Comparison of ENCODE assay signal across 8 mouse cellular contexts in the genomic region with DNA sequence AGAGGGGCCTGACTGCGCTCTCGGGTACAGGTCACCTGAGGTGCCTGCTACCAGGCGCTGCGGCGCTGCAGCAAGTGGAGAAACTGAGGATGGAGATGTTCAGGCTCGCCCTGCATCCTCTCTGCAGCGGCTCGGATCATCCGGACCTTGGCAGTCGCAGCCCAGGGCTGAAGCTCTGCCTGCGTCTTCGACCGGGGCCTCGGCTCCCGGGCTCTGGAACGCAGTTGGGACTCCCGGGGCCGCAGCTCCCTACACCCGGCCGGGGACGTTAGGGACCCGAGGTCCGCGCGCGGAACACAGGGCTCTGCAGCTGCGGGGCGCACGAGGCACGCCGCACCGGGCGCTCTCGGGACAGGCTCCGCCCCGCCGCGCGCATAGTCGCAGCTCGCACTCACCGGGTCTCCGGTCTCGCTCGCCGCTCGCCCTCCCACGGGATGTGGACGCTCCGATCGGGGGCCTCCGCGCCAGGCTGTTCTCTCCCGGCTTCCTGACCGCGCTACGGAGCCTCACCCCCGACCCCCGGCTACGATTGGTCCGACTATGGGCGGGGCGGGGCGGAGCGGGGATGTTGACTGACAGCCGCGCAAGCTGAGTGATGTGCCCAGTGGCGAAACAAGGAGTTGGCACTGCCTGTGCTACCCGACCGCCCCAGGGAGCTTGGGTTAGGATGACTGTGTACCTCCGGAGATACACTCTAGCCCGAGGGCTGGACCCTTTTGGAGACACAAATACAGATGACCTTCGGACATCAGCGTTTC. TPM values are rescaled to one million over a fixed set of nuclear protein-coding genes. Genes with fewer than 3 reads are reported as not detected.
A peak's percentile ranks its signal among the peaks of the same experiment; 100 is the strongest.
DNase-seq lines count a peak whose midpoint lies in the region; ATAC-seq lines count a peak whose summit lies in the region.

A gene (minus strand): TSS at position 393 of the 758 bp plus-strand sequence.

- no peaks in the 10 kb centered on the region for H3K4me1 ChIP-seq in hindbrain, embryonic 11.5 days (replicated peaks; ENCODE audit: control insufficient read depth, insufficient read depth, low read length)

- DNase-seq in MN1 (ENCODE audit: low spot score): peak; percentile 89
- peak; percentile 89 for DNase-seq in cerebellum, adult 8-10 months
- DNase-seq in hindbrain, embryonic 11.5 days (ENCODE audit: low spot score): peak; percentile 90
- peak; percentile 90 to 93 for DNase-seq in layer of hippocampus, postnatal 10 days (ENCODE audit: low spot score in 2 of 2)
- DNase-seq in lung, postnatal 10 days: peak; percentile 93
- peak; percentile 79 for DNase-seq in ovary, postnatal 36 days (ENCODE audit: low spot score)
- peak; percentile 91 for DNase-seq in thymus, postnatal 25 days

- H3K9me3 ChIP-seq in hindbrain, embryonic 11.5 days (ENCODE audit: control insufficient read depth, low read length): no peaks in the 10 kb centered on the region

- peak within 1 kb of the TSS; percentile 81 for H3K27ac ChIP-seq in hindbrain, embryonic 11.5 days (ENCODE audit: low read depth, low read length)

- peak within 1 kb of the TSS; percentile 72 for H3K4me2 ChIP-seq in hindbrain, embryonic 11.5 days (replicated peaks; ENCODE audit: low read depth, low read length)

- peak within 1 kb of the TSS; percentile 74 for H3K4me3 ChIP-seq in hindbrain, embryonic 11.5 days (ENCODE audit: low read depth, low read length)

- ATAC-seq in frontal cortex, adult (ENCODE audit: low TSS enrichment): peak; percentile 96
- ATAC-seq in hindbrain, embryonic 11.5 days (ENCODE audit: low FRiP score): peak; percentile 97

- H3K27me3 ChIP-seq in hindbrain, embryonic 11.5 days (ENCODE audit: control insufficient read depth, insufficient read depth, low read length): no peaks in the 10 kb centered on the region

- H3K9ac ChIP-seq in hindbrain, embryonic 11.5 days (ENCODE audit: low read depth, low read length): peak within 1 kb of the TSS; percentile 88

- WGBS in hindbrain, embryonic 11.5 days: under 1% methylated on average over 65 of the region's 74 CpGs

- H3K36me3 ChIP-seq in hindbrain, embryonic 11.5 days (ENCODE audit: control insufficient read depth, insufficient read depth, low read length): no peaks in the 10 kb centered on the region

RNA-seq across cellular contexts. Expression of the gene that starts here (rescaled TPM):
- 1.0 and 1.1 TPM in 2 replicates for polyA plus RNA-seq in hindbrain, embryonic 11.5 days (2014; fragmentation: Nextera tagmentation; extraction: Ambion mirVana)
- 1 to 10 TPM; 7.9 to 8.3 TPM for total RNA-seq in layer of hippocampus, postnatal 10 days (2021)

Comparison
In these comparisons a context has a peak if more than half of its experiments do, and no peak if none do; other contexts are left out.
1. Peak in every context shown above with its lines: DNase-seq, ATAC-seq, H3K4me3 ChIP-seq and H3K27ac ChIP-seq.